Mouse (Mus musculus) layer of hippocampus, adult 18-20 months (tissue): ENCODE data around the gene Gm17606. TPM values are rescaled to one million over a fixed set of nuclear protein-coding genes. Genes with fewer than 3 reads are reported as not detected.

ENCODE experiments used
- DNase-seq, 2 experiments: peaks; one replicate each; pipeline ENCODE4 v3.0.0; 2022; ENCODE audit warnings: low spot score in 2 of 2
- microRNA-seq, 2 experiments: library from miRNA; unstranded; fragments of <30 nt; microRNA quantifications; one replicate each; pipeline ENCODE4 v1.2.0; 2021
- total RNA-seq, 2 experiments: library from RNA; stranded (reverse); gene quantifications; 2 replicates each; pipeline ENCODE4 v1.2.3; 2021

Gm17606 gene
- total RNA-seq, 2 experiments from 2014 or later, result not detected

DNA sequence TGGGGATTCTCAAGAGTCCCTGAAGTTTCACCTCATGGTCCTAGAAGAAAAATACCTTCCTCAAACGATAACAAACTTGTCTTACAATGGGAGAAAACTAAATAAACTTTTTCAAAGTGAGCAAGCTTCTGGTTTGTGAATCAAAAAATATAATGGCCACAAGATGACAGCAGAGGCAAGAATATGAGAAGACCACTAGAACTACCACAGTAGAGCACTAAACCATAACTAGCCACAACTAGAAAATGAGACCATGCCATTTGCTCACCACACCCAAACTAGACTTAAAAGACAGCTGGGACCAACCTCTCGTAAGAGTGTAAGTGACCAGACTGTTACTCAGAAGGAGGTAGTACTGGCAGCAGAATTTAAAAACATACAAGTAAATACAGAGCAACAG is 19.3 kb downstream of the Gm17606 start:
- no peak for DNase-seq

DNA sequence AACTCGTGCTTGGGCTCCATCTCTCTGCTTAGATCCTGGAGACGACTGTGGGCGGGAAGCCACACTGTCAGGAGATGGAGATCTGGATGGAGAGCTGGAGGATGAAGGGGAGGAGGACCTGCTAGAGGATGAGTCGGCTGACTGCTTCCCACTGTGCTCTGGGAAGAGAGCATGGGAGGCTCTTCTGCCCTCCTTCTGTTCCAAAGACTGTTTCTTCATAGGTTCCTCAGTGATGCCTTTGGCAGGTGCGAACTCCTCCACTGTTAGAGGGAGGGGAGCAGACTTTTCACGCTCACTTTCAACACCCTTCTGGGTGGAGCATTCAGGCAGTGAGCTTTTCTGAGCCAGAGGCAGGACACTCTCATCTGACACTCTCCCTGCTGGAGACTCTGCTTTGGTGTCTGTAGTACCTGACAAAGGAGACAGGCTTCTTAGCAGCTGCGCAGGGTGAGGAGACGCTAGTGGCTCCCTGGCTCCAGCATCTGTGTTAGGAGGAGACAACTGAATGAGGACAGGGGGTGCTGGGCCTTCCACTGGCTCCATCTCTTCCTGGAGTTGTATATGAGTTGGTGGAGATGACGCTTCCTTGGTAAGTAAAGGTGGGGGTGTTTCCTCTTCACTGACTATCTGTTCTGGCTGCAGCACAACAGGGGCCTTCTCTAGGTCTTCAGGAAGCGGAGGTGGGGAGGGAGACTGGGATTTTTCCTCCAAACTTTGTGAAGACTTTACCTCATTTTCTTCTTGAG is 23.9 kb downstream of the Gm17606 start:
- DNase-seq, result no peak

DNA sequence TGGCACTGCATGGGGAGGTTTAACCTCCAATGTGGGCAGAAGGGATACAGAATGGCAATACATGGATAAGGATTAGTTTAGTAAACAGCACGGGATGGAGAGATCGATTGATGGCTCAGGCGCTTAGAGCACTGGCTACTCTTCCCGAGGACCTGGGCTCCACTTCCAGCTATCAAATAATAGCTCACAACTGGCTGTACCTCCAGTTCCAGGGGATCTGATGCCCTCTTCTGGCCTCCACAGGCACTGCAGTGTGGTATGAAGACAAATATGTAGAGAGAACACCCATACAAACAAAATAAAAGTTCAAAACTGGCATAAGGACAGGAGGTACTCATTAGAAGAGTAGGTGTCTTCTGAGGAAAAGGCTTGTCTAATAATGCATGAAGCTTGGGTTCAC is 28.6 kb downstream of the Gm17606 start:
- DNase-seq, result peak in 1 of 2 experiments; percentile 57

DNA sequence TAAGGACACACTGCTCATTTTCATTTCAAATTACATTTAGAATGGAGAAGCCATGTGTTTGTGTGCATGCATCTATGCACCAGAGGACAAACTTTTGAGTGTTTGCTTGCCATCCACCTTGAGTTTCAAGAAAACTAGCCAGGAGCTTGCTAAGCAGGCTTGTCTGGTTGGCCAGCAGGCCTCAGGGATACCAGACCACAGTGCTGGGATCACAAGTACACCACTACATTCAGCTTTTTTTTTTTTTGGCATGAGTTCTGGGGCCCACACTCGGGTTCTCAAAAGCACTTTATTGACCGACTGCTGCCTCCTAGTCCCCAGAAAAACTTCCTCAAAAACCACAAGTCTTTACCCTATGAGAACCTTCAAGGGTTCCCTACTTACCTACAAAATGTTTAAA is 33.6 kb downstream of the Gm17606 start:
- no peak for DNase-seq

DNA sequence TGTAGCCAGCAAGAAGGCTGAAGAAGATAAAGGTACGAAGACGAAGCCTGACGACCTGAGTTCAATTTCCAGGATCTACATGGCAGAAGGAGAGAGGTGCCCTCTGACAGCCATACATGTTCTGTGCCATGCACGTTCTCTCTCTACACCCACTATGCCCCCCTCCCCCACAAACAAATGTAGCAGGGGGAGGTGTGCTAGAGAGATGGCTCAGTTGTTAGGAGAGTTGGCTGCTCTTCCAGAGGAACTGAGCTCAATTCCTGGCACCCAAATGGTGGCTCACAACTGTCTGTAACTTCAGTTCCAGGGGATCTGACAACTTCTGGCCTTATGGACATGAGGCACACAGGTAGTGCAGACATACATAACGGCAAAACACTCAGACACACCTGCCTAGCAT is 35.5 kb downstream of the Gm17606 start:
- DNase-seq, result peak; percentile 19 to 62

DNA sequence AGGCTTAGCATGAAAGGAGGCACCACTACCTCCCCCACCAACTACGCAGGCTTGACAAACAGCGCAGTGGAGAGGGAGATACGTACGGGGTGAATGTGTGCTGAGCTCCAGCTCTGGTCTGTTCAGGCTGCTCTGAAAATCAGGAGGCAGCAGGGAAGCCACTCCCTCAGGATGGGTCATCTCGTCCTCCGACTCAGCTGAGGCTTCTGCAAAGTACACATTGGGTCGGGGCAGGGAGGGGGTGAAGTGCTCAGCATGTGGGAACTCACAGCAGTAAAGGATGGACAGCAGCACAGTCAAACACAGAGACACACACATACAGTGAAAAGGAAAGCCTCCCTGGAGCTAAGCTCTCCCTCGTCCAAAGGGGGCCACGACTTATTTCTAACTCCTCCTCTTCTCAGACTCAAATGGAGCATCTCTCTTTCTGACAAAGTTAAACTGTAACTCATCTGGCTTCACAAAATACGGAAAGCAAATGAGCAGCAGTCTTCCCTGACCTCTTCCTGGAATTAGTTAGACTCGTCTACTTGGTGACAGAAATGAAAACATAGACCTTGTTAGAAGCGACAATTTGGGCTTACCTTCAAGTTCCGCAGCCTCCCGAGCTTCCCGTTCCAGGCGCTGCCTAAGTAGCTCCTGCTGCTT is 38.0 kb downstream of the Gm17606 start:
- no peak for DNase-seq

DNA sequence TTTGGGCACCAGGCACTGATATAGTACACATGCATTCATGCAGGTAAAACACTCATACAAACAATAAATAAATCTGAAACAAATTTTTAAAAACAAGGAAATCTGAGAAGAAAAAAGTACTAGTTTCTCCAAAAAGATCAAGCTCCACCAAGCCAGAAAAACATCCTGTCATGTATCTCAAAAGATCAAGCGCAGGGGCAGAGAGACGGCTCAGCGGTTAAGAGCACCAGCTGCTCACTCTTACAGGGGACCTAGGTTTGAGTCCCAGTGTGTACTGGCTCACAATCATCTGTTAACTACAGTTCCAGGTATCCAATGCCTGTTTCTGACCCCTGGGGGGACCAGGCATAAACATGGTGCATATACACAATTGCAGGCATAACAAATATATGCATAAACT is 41.6 kb downstream of the Gm17606 start:
- DNase-seq, result no peak

DNA sequence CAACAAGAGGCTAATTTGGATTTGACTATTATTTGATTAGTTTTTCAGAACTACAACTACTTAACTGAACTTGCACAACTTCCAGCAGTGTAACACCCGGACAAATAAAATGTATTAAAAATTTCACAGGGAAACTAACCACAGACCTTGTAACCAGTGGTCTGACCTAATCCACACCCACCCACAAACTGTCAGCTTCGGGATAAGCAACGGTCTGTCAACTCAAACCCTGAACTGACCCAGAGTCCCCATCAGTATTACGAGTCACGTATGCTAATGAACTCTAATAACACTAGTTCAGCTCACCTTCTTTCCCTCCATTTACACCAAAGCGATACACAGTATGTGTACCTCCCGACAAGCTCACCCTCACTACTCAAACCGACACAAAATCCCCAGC is 44.7 kb downstream of the Gm17606 start:
- no peak for DNase-seq

DNA sequence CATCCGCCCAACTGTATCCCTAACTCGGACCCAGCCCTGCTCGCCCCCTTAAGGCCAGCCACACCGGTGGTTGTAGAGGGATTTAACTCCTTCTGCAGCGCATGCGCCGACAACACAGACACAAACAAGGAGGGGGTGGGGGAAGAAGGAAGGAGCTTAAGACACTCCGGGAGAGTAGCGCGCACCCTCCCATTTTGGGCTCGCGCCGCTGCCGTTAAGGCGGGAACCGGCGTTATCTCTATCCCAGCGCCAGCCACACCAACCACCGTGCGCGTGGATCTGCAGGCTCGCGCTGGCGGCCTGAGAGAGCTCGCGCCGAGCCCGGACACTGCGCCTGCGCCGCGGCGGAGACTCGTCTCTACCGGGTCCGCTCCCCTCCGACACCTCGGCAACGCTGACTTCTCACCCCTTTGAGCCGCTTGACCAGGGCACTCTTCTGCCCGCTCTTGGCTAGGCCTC is 45.3 kb downstream of the Gm17606 start, which contains the start of gene 1700123O20Rik:
1700123O20Rik (plus strand) TSS at position 154 of the 459 bp plus-strand sequence.
- peak in 1 of 2 experiments; percentile 88 for DNase-seq

DNA sequence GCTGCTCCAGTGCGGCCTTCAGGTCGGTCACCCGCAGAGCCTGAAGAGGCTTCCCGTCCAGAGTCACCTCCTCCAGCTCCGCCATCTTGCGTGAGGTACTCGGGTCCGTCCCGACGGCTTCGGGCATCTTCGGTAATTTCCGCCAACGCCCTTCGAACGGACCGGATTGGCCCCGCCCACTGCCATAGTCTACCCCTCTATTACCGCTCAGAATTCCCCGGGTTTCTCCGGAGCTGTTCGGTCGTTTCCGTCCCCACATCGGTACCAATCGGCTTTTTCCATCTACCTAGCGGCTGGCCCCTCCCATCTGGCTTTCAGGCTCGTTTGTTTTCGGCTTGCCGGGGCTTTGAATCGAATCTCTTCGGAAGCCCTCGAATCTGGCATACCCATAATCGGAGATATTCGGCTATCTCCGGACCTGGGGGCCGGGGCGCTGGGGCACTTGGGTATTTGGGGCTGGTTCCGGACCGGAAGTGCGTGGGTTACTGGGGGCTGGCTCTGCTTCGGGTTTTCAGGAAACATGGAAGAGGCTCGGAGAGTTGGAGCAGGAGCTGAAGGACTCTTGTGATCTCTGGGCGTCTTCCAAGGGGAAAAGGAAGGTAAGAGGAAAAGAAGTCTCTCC is 45.9 kb downstream of the Gm17606 start, which contains the start of gene Acin1:
Acin1 (minus strand) TSS at position 410 of the 622 bp plus-strand sequence.
- peak; percentile 100 for DNase-seq

DNA sequence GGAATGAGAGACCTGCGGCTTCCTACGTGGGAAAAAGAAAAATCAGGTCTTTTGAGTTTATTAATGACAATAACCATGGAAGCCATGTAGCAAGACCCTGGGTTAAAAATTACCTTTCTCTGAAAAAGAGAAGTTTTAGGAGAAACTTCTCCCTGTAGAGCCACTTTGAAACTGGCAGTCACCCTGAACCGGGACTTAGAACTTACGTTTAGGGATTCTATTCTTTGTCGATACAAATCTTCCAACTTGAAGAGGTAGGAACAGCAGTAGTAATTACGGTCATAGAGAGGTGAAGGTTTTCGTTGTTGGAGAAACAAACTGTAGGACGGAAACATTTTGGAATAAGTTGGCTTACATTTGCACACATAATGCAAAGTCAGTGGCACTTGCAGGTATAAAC is 46.5 kb downstream of the Gm17606 start:
- no peak for DNase-seq

DNA sequence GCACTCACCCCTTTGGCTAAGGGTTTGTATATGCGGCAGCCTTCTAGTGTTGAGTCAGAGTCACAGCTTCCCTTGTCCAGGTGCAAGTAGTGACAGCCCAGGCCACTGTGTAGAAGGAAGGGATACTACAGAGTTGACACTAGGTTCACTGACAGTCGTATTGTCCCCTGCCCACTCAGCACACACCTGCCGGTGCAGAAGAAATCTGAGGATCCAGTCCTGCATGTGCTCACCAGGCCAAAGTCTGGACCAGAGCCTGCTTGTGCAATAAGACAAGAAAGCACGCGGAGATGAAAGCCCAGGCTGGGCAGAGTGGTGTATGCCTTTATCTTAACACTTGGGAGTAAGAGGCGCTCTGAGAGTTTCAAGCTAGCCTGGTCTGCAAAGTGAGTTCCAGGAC is 54.3 kb downstream of the Gm17606 start:
- no peak for DNase-seq

DNA sequence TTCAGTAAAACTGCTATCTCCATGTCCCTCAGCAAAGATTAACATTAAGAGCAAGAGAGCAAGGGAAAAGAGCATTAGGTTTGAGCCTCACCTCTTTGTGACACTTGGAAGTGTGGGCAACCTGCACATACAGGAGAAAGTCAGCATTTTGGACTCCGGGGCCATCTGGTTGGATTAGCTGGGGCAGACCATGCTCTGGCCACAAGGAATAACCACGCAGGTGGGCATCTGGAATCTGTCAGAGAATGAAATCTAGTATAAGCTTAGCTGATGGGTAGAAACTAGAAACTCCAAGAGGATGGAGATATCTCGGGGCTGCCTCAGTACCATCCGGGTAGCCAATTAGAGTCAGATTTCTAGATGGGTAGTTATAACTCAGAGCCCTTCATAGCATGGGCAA is 56.0 kb downstream of the Gm17606 start:
- DNase-seq, result no peak

Small RNA genes within 50 kb of the gene (microRNA-seq; reads per million reads assigned to microRNA genes)
- gene Mir686 (0 reads per million in 2 experiments), gene Mir6948 (0 to 0.25 reads per million in 2 experiments)

Other genes starting within 250 kb of the Gm17606 start
- 1 to 10 TPM; 1.5 to 2.2 TPM for gene Slc7a7, start 223.2 kb upstream of the Gm17606 start, total RNA-seq
- gene Mrpl52, start 214.0 kb upstream of the Gm17606 start, total RNA-seq, result 100 to 1,000 TPM in 1 of 2 experiments, 10 to 100 TPM in 1; 94.8 to 109 TPM
- 10 to 100 TPM; 15.0 to 15.2 TPM for gene Mmp14, start 209.3 kb upstream of the Gm17606 start, total RNA-seq
- 10 to 100 TPM; 33.8 to 34.6 TPM for gene Lrp10, start 176.8 kb upstream of the Gm17606 start, total RNA-seq
- gene Rem2, start 164.9 kb upstream of the Gm17606 start, total RNA-seq, result 10 to 100 TPM; 21.0 to 23.1 TPM
- gene Prmt5, start 123.4 kb upstream of the Gm17606 start, total RNA-seq, result 10 to 100 TPM; 51.5 to 56.7 TPM
- gene Haus4, start 86.3 kb upstream of the Gm17606 start, total RNA-seq, result 1 to 10 TPM; 2.6 to 3.4 TPM
- under 1 TPM; 0.86 to 0.89 TPM for gene Ajuba, start 63.4 kb upstream of the Gm17606 start, total RNA-seq
- 1 to 10 TPM; 5.6 TPM for gene 4931414P19Rik, start 35.0 kb upstream of the Gm17606 start, total RNA-seq
- gene Psmb5, start 22.9 kb upstream of the Gm17606 start, total RNA-seq, result 100 to 1,000 TPM; 209 to 210 TPM
- under 1 TPM; 0.25 to 0.54 TPM for gene Psmb11, start 19.5 kb upstream of the Gm17606 start, total RNA-seq
- 10 to 100 TPM; 20.4 to 22.3 TPM for gene Cdh24, start 412 bp downstream of the Gm17606 start, total RNA-seq
- 10 to 100 TPM; 23.4 to 24.4 TPM for gene 1700123O20Rik, start 45.3 kb downstream of the Gm17606 start, total RNA-seq
- gene Acin1, start 46.0 kb downstream of the Gm17606 start, total RNA-seq, result 100 to 1,000 TPM; 196 to 207 TPM
- gene Gm29776, start 57.9 kb downstream of the Gm17606 start, total RNA-seq, result not detected
- gene Cebpe, start 71.2 kb downstream of the Gm17606 start, total RNA-seq, result not detected
- gene Slc7a8, start 141.0 kb downstream of the Gm17606 start, total RNA-seq, result 10 to 100 TPM; 52.3 to 53.1 TPM
- gene Rnf212b, start 173.2 kb downstream of the Gm17606 start, total RNA-seq, result not detected
- 10 to 100 TPM; 22.7 to 22.8 TPM for gene Homez, start 230.0 kb downstream of the Gm17606 start, total RNA-seq
- 10 to 100 TPM; 19.3 to 19.7 TPM for gene Ppp1r3e, start 236.6 kb downstream of the Gm17606 start, total RNA-seq
- 100 to 1,000 TPM; 121 to 124 TPM for gene Bcl2l2, start 242.4 kb downstream of the Gm17606 start, total RNA-seq
- 1 to 10 TPM in 1 of 2 experiments, under 1 TPM in 1; 0.45 to 7.3 TPM for gene Gm20521, start 242.5 kb downstream of the Gm17606 start, total RNA-seq